Mouse (Mus musculus) neutrophil, adult 5-6 weeks (primary cell): Measurements from ENCODE around the gene Etl4. TPM values are rescaled to one million over a fixed set of nuclear protein-coding genes. Genes with fewer than 3 reads are reported as not detected.

Source experiments
- ATAC-seq: fragments of 151-379, 151-347 bp; 2 replicates; pipeline ENCODE4 v1.8.0; 2017; ENCODE audit warnings: mild to moderate bottlenecking, moderate TSS enrichment; ENCODE audit not compliant: insufficient number of reproducible peaks, poor library complexity, low FRiP score, severe bottlenecking; ENCODE audit errors: extremely low read depth
- total RNA-seq: library from RNA; stranded (forward); fragments of 200-1000 nt; gene quantifications from 2 replicates; pipeline ENCODE4 v1.2.3, GENCODE M21; 2017

Gene Etl4
- 0.25 and 0.35 TPM in 2 replicates for total RNA-seq

GRCm38 (mm10) chr2:19909171-19909899, at the start of gene Etl4:
TSS of gene Etl4 (plus strand) at chr2:19909780.
- ATAC-seq, result no peak

GRCm38 (mm10) chr2:19869167-19869566, 40.4 kb upstream of the Etl4 start:
- no peak for ATAC-seq

- no peak for ATAC-seq
Measured at GRCm38 (mm10) chr2:19871881-19872280, 37.7 kb upstream of the Etl4 start.

GRCm38 (mm10) chr2:19890875-19891274, 18.7 kb upstream of the Etl4 start:
- no peak for ATAC-seq

DNA sequence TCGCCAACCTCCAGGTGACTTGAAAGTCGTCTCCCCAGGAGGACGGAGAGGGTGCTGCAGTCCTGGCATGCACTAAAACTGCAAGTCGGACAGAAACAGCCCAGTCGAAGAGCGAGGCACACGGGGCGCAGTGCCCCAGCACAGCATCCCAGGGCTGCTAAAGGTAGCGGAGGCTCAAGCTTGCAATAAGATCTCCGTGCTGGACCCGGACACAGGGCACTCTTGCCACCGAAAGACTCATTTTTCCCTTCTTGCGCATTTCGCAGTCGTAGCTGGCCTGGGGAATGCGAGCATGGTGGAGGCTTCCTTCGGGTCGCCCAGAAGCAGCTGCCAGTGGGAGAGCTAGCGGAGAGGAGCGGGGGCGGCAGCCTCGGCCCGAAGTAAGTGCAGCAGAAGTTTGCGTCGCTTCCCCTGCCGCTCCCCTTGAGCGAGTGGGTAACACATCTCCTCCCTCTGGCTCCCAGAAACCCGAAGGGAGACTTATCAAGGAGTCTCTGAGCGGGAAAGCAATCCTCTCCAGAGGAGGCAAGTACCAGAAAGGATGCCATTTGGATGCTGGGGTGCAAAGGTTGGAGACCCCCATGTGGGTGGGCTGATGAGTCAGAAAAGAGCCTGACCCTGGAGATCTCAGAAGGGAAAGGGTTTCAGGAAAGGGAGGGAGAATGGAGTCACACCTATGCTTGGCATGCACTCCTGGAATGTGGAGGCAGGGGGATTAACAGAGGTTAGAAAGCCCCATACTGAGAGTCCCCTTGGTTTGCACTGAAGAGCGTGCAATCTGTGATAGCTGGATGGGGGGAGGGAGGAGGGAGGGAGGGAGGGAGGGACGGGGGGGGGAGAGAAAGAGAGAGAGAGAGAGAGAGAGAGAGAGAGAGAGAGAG, 560 bp downstream of the Etl4 start:
- ATAC-seq, result no peak

DNA sequence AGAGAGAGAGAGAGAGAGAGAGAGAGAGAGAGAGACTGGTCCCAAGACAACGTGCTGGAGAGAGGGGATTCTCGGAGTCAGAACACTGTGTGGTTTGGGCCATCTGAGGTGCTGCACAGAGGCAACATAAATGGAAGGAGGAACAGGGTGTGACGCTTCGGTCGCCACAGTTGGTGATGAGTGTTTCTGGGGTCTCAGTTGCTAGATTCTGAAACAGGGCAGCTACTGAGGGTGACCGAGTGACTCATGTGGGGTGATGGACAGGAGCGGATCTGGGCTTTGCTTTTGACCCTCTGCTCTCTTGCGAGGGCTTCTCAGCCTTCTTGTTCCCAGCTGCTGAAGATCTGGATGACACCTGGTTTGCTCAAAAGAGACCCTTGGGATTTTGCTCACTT, 1.2 kb downstream of the Etl4 start:
- no peak for ATAC-seq

GRCm38 (mm10) chr2:19919190-19919589, 9.6 kb downstream of the Etl4 start:
- no peak for ATAC-seq

DNA sequence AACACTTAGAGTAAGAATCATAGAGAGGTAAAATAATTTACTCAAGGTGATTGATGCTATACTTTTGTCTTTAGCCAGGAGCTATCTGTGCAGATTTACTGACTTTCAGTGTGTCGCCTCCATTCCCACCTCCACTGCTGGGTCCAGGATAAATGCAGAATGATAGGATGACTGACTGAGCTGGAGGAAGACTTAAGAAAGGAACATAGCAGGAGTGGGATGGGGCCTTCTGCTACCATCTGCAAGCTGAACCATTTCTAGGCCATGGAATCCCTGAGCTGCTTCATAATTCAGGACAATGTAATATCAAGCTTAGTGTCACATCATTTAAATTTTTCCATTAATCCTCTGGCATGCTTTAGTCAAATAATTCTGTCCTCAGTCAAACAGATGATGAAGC, 20.4 kb downstream of the Etl4 start:
- ATAC-seq, result no peak

GRCm38 (mm10) chr2:19933836-19934235, 24.3 kb downstream of the Etl4 start:
- ATAC-seq, result no peak

DNA sequence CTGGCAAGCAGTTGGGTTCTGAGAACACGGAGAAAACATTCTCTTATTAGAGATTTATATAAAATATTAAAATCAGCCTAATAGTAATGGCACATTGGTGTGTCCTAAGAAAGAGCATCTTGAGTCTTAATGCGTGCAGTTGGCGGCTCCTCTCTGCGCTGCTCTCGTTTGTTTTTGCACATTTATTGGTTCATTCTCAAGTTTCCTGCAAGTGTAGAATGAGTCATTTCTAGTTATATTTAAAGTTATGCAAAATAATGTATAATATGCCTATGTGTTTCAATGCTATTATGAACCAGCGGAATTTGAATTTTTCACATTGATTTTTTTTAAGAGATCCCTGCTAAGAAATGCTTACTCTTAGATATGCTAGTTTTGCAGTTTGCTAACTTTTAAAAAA, 35.6 kb downstream of the Etl4 start:
- ATAC-seq, result no peak

DNA sequence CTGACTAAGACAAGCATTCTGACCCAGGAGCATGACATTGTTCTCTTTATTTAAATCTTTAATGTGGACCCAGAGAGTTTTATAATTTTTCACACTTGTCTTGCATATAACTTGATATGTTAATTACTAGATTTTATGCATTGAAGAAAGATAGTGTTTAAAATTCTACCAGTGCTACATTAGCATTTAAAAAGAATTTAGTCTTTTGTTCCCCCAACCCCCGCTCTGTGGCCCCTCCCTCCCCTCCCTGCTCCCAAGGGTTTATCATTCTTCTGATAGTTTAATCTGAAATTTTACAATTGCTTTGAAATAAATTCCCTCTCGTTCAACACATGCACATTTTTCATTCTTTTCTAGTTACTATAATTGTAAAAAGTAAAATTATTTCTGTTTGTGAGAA, 43.4 kb downstream of the Etl4 start:
- ATAC-seq, result no peak

GRCm38 (mm10) chr2:19966445-19966844, 56.9 kb downstream of the Etl4 start:
- no peak for ATAC-seq

- ATAC-seq, result no peak
Measured at GRCm38 (mm10) chr2:20037671-20038070, 128.1 kb downstream of the Etl4 start.

DNA sequence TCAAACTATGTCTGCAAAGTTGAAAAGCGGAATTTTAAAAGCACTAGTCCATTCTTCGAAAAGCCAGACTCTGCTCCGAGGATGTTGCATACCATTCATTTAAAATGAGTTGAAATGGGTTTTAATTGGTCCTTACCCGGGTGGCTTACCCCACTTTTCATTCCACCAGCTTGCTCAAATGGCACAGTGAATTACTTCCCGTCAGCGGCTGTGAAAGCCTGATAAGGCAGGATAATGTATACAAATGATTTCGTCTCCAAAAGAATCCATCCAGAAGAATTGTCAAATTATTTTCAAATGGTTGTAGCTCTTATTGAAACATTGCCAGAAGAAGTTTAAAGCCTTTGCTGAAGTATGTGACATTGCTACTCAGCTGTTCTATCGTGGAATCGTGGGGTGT, 162.8 kb downstream of the Etl4 start:
- no peak for ATAC-seq

DNA sequence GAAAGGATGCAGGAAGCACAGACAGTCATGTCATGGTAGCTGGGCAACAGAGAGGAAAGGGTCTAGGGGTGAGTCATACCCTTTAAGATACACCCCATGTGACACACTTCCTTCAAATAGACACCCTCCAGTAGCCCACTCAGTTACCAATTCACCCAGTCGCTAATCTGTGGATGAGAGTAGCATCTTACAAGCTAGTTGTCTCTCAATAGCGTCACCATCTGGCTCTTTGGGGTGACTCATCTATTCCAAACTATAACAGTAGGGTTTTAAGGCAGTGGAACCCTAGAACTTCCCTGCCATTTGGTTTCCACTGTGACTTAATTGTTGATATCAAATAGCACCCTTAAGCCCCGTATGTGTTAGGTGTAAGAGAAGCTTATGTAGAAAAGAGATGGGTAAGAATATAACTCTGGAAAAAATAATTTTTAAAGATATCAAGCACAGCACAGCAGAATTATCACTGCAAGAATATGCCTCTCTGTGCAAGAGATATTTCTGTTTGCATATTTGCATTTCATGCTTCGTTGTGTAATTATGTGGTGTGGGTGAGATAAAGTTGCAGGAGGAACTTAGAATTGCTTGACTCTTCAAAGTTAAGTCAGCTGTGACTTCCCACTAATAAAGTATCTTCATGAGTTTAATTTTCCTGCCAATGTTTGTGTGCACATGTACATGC, 166.7 kb downstream of the Etl4 start:
- ATAC-seq, result no peak

- ATAC-seq, result no peak
Measured at GRCm38 (mm10) chr2:20084781-20085180, 175.2 kb downstream of the Etl4 start.

DNA sequence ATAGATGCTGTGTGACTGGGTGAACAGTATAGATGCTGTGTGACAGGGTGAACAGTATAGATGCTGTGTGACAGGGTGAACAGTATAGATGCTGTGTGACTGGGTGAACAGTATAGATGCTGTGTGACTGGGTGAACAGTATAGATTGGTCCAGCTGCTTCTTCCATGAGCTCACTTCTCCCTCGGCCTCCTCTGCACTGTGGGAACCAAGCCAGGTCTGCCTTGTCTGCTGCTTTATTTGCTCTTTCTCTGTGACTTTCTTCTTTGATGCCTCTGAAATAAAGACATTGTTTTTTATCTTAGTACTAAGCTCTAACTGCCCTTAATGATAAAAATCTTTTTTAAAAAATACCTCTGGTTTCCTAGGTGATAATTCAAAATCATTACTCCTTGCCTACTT, 195.9 kb downstream of the Etl4 start:
- no peak for ATAC-seq

DNA sequence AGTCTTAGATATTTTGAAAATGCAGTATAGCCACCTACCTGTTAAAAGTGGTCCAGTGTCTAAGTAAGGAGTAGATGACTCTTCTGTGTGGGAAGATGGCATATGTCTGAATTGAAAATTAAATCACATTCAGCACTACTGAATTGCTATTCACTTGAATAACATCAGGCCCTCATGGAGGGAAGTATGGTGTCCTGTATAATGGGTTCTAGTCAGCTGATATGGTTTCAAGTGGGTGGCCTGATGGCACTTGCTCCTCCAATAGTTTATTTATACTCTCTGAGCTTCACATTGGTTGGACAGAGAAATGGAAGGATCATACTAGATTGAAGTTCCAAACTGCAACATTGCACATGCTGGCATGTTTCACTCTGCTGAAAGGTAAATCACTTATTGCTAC, 202.1 kb downstream of the Etl4 start:
- no peak for ATAC-seq

DNA sequence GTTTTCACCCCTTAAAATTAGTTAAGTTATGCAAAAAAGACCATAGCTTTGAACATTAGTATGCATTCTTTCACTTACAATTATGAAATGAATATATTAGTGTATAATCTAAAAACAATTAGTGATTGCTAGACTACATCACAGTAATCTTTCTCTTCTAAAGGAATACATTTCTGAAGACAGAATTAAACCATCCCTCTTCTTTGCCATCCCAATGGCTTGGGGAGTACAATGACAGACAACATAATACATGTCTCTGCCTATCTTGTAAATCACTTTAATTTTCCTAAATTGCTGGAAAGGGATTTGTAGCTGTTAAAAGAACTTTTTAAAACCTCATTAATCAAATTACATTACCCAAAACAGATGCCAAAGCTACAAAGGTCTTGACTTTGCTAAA, 216.3 kb downstream of the Etl4 start:
- no peak for ATAC-seq

GRCm38 (mm10) chr2:20131792-20132191, 222.2 kb downstream of the Etl4 start:
- ATAC-seq, result no peak
